Comparison of ENCODE assay signal across 7 mouse cellular contexts in genomic region chr11:102438212-102439092, GRCm38 (mm10). TPM values are rescaled to one million over a fixed set of nuclear protein-coding genes. Genes with fewer than 3 reads are reported as not detected.
DNase-seq lines count a peak whose midpoint lies in the region; ATAC-seq and TF ChIP-seq lines count a peak whose summit lies in the region.

No protein-coding gene starts in this region.

- intact Hi-C loops in left cerebral cortex, postnatal 14 days (cut with DNase I), result no loop called here

- ATAC-seq in forebrain, postnatal 0 days, result peak; percentile 47
- 0 out of 2 replicates have a peak, but pooled peaks have one; percentile 22 for ATAC-seq in hindbrain, embryonic 13.5 days (ENCODE audit: low FRiP score)

- peak overlapping the region; percentile 55 for H3K4me2 ChIP-seq in forebrain, postnatal 0 days (ENCODE audit: low read depth)
- H3K4me2 ChIP-seq in hindbrain, embryonic 13.5 days, result peak overlapping the region; percentile 56

- peak overlapping the region; percentile 25 for H3K4me3 ChIP-seq in forebrain, postnatal 0 days (ENCODE audit: low read depth, low read length)
- H3K4me3 ChIP-seq in hindbrain, embryonic 13.5 days, result peak overlapping the region; percentile 36
- H3K4me3 ChIP-seq in megakaryocyte, embryonic 14.5 days (replicated peaks), result peak overlapping the region; percentile 88
- peak overlapping the region; percentile 59 for H3K4me3 ChIP-seq in small intestine, adult 2 months (ENCODE audit: low read depth, low read length)

- peaks cover 77% of the 10 kb centered on the region for H3K36me3 ChIP-seq in forebrain, postnatal 0 days (ENCODE audit: insufficient read depth)
- H3K36me3 ChIP-seq in hindbrain, embryonic 13.5 days, result peaks cover 92% of the 10 kb centered on the region
- peaks cover 50% of the 10 kb centered on the region for H3K36me3 ChIP-seq in megakaryocyte, embryonic 14.5 days (replicated peaks; ENCODE audit: low read length)
- peaks cover 19% of the 10 kb centered on the region for H3K36me3 ChIP-seq in small intestine, adult 2 months (ENCODE audit: control insufficient read depth, insufficient read depth, low read length)

- DNase-seq in ZHBTc4 (ENCODE audit: low read depth, low spot score), result peak; percentile 89
- DNase-seq in cerebellum, adult 18-20 months, result peak; percentile 80 to 89
- DNase-seq in forebrain, postnatal 0 days, result peak; percentile 87
- peak; percentile 86 to 89 for DNase-seq in left cerebral cortex, postnatal 14 days (ENCODE audit: low spot score in 2 of 2)

- H3K9me3 ChIP-seq in forebrain, postnatal 0 days (ENCODE audit: low read length), result no peaks in the 10 kb centered on the region
- H3K9me3 ChIP-seq in hindbrain, embryonic 13.5 days, result no peaks in the 10 kb centered on the region
- H3K9me3 ChIP-seq in megakaryocyte, embryonic 14.5 days, result peaks cover 9% of the 10 kb centered on the region; the same call in 1 of the 2 replicates

- peaks cover 12% of the 10 kb centered on the region for H3K4me1 ChIP-seq in forebrain, postnatal 0 days (ENCODE audit: insufficient read depth)
- peaks cover 49% of the 10 kb centered on the region for H3K4me1 ChIP-seq in hindbrain, embryonic 13.5 days (replicated peaks)
- H3K4me1 ChIP-seq in megakaryocyte, embryonic 14.5 days, result peaks cover 53% of the 10 kb centered on the region
- H3K4me1 ChIP-seq in small intestine, adult 2 months (ENCODE audit: control insufficient read depth, insufficient read depth, insufficient read length, low read length), result peaks cover 10% of the 10 kb centered on the region

- peak overlapping the region; percentile 47 for H3K9ac ChIP-seq in forebrain, postnatal 0 days
- peak overlapping the region; percentile 71 for H3K9ac ChIP-seq in hindbrain, embryonic 13.5 days

- WGBS in forebrain, postnatal 0 days, result 12% methylated on average over 77 of the region's 77 CpGs
- WGBS in hindbrain, embryonic 13.5 days, result 9% methylated on average over 77 of the region's 77 CpGs
- WGBS in small intestine, adult 2 months, result 18% methylated on average over 77 of the region's 77 CpGs

- peak; percentile 82 for TF ChIP-seq CTCF in forebrain, postnatal 0 days (IDR thresholded peaks at IDR 0.05; ENCODE audit: low read depth)
- TF ChIP-seq CTCF in small intestine, adult 2 months (IDR thresholded peaks at IDR 0.05; ENCODE audit: extremely low read depth, insufficient read length, insufficient replicate concordance, low read depth, low read length), result peak; percentile 66; the same call in 1 of the 2 replicates

- TF ChIP-seq POLR2A in small intestine, adult 2 months (IDR thresholded peaks at IDR 0.05; ENCODE audit: low read depth, low read length), result no peak

- H3K27ac ChIP-seq in forebrain, postnatal 0 days (ENCODE audit: low read depth, low read length), result peak overlapping the region; percentile 64; the same call in 1 of the 2 replicates
- peak overlapping the region; percentile 70 for H3K27ac ChIP-seq in hindbrain, embryonic 13.5 days
- H3K27ac ChIP-seq in small intestine, adult 2 months (ENCODE audit: insufficient read depth, low read depth, low read length), result no peak overlapping the region

- no peaks in the 10 kb centered on the region for H3K27me3 ChIP-seq in forebrain, postnatal 0 days (ENCODE audit: insufficient read depth, low read length)
- H3K27me3 ChIP-seq in hindbrain, embryonic 13.5 days, result 0 out of 2 replicates have a peak, but pooled peaks cover 18% of the 10 kb centered on the region
- peaks cover 44% of the 10 kb centered on the region for H3K27me3 ChIP-seq in megakaryocyte, embryonic 14.5 days (replicated peaks)
- peaks cover 8% of the 10 kb centered on the region; the same call in 1 of the 2 replicates for H3K27me3 ChIP-seq in small intestine, adult 2 months (ENCODE audit: control insufficient read depth, insufficient read depth, low read length)

RNA-seq across cellular contexts. Expression of gene Grn, which starts 8.3 kb away (rescaled TPM):
- total RNA-seq in forebrain, postnatal 0 days (2014; rRNA removed), result 49.5 and 66.2 TPM in 2 replicates
- 72.3 and 86.6 TPM in 2 replicates for polyA plus RNA-seq in forebrain, postnatal 0 days (2015; fragmentation: Nextera tagmentation; extraction: Ambion mirVana)
- polyA plus RNA-seq in hindbrain, embryonic 13.5 days (2015; fragmentation: Nextera tagmentation; extraction: Ambion mirVana), result 76.5 and 77.3 TPM in 2 replicates
- 10 to 100 TPM; 74.3 to 78.5 TPM for total RNA-seq in left cerebral cortex, postnatal 14 days (2021)
- 44.1 and 152 TPM in 2 replicates for polyA plus RNA-seq in megakaryocyte, embryonic 14.5 days (2012; ENCODE audit: insufficient read depth, low replicate concordance)
- 76.0 and 111 TPM in 2 replicates for polyA plus RNA-seq in small intestine, adult 2 months (2012; rRNA removed)

RNA-seq across cellular contexts. Expression of gene Fam171a2, which starts 9.0 kb away (rescaled TPM):
- total RNA-seq in forebrain, postnatal 0 days (2014; rRNA removed), result 351 and 361 TPM in 2 replicates
- polyA plus RNA-seq in forebrain, postnatal 0 days (2015; fragmentation: Nextera tagmentation; extraction: Ambion mirVana), result 26.2 and 26.9 TPM in 2 replicates
- polyA plus RNA-seq in hindbrain, embryonic 13.5 days (2015; fragmentation: Nextera tagmentation; extraction: Ambion mirVana), result 15.9 and 17.1 TPM in 2 replicates
- 100 to 1,000 TPM in 1 of 2 experiments, 10 to 100 TPM in 1; 97.3 to 111 TPM for total RNA-seq in left cerebral cortex, postnatal 14 days (2021)
- polyA plus RNA-seq in megakaryocyte, embryonic 14.5 days (2012; ENCODE audit: insufficient read depth, low replicate concordance), result 1.7 and 1.8 TPM in 2 replicates
- polyA plus RNA-seq in small intestine, adult 2 months (2012; rRNA removed), result 5.4 and 5.9 TPM in 2 replicates

RNA-seq across cellular contexts. Expression of gene Slc25a39, which starts 30.7 kb away (rescaled TPM):
- 96.3 and 114 TPM in 2 replicates for total RNA-seq in forebrain, postnatal 0 days (2014; rRNA removed)
- 120 and 129 TPM in 2 replicates for polyA plus RNA-seq in forebrain, postnatal 0 days (2015; fragmentation: Nextera tagmentation; extraction: Ambion mirVana)
- 139 and 147 TPM in 2 replicates for polyA plus RNA-seq in hindbrain, embryonic 13.5 days (2015; fragmentation: Nextera tagmentation; extraction: Ambion mirVana)
- 10 to 100 TPM; 71.0 to 71.3 TPM for total RNA-seq in left cerebral cortex, postnatal 14 days (2021)
- 164 and 165 TPM in 2 replicates for polyA plus RNA-seq in megakaryocyte, embryonic 14.5 days (2012; ENCODE audit: insufficient read depth, low replicate concordance)
- polyA plus RNA-seq in small intestine, adult 2 months (2012; rRNA removed), result 322 and 403 TPM in 2 replicates

RNA-seq across cellular contexts. Expression of gene Itga2b, which starts 31.5 kb away (rescaled TPM):
- 2.2 and 3.7 TPM in 2 replicates for total RNA-seq in forebrain, postnatal 0 days (2014; rRNA removed)
- 8.7 and 12.4 TPM in 2 replicates for polyA plus RNA-seq in forebrain, postnatal 0 days (2015; fragmentation: Nextera tagmentation; extraction: Ambion mirVana)
- 5.9 and 6.2 TPM in 2 replicates for polyA plus RNA-seq in hindbrain, embryonic 13.5 days (2015; fragmentation: Nextera tagmentation; extraction: Ambion mirVana)
- total RNA-seq in left cerebral cortex, postnatal 14 days (2021), result 1 to 10 TPM; 2.0 to 3.6 TPM
- 3,342 and 4,614 TPM in 2 replicates for polyA plus RNA-seq in megakaryocyte, embryonic 14.5 days (2012; ENCODE audit: insufficient read depth, low replicate concordance)
- 2.0 and 3.9 TPM in 2 replicates for polyA plus RNA-seq in small intestine, adult 2 months (2012; rRNA removed)

RNA-seq across cellular contexts. Expression of gene Rundc3a, which starts 45.2 kb away (rescaled TPM):
- total RNA-seq in forebrain, postnatal 0 days (2014; rRNA removed), result 306 and 418 TPM in 2 replicates
- 118 and 121 TPM in 2 replicates for polyA plus RNA-seq in forebrain, postnatal 0 days (2015; fragmentation: Nextera tagmentation; extraction: Ambion mirVana)
- polyA plus RNA-seq in hindbrain, embryonic 13.5 days (2015; fragmentation: Nextera tagmentation; extraction: Ambion mirVana), result 135 and 144 TPM in 2 replicates
- total RNA-seq in left cerebral cortex, postnatal 14 days (2021), result 100 to 1,000 TPM; 399 to 416 TPM
- 3.8 and 6.6 TPM in 2 replicates for polyA plus RNA-seq in megakaryocyte, embryonic 14.5 days (2012; ENCODE audit: insufficient read depth, low replicate concordance)
- 2.5 and 6.5 TPM in 2 replicates for polyA plus RNA-seq in small intestine, adult 2 months (2012; rRNA removed)

Comparison
In these comparisons a context has a peak if more than half of its experiments do, and no peak if none do; other contexts are left out.
1. H3K4me3 ChIP-seq: peak in every context shown above with its lines; median percentile 88 in megakaryocyte, embryonic 14.5 days; 59 in small intestine, adult 2 months; 36 in hindbrain, embryonic 13.5 days; 25 in forebrain, postnatal 0 days.